In genomic region chr14:94475887-94476286, GRCm38 (mm10) we compare ENCODE assay signal across 20 mouse cellular contexts.
DNase-seq lines count a peak whose midpoint lies in the region; ATAC-seq lines count a peak whose summit lies in the region.
"Had no signal": no experiment of that assay in that cellular context is flagged by ENCODE, and none has a peak within 500 bp of the region (broad histone marks: within the 10 kb centered on the region; RNA-seq: fewer than 3 reads in every experiment).

No protein-coding gene starts in this region.

- no peak overlapping the region for H3K4me2 ChIP-seq in hindbrain, embryonic 15.5 days
- H3K4me2 ChIP-seq in hindbrain, embryonic 14.5 days (replicated peaks): no peak overlapping the region
- no peak overlapping the region for H3K4me2 ChIP-seq in midbrain, embryonic 14.5 days (ENCODE audit: low read length)
- no peak overlapping the region for H3K4me2 ChIP-seq in midbrain, embryonic 13.5 days (replicated peaks)
- H3K4me2 ChIP-seq: embryonic facial prominence, embryonic 13.5 days; forebrain, embryonic 13.5 days; heart, embryonic 12.5 days had no signal

- WGBS in hindbrain, embryonic 15.5 days: 56% methylated on average over 3 of the region's 3 CpGs
- 60% methylated on average over 3 of the region's 3 CpGs for WGBS in hindbrain, embryonic 14.5 days
- WGBS in midbrain, embryonic 14.5 days: 66% methylated on average over 3 of the region's 3 CpGs
- 72% methylated on average over 3 of the region's 3 CpGs for WGBS in midbrain, embryonic 13.5 days

- 0 out of 2 replicates have a peak, but pooled peaks have one; percentile 30 for ATAC-seq in hindbrain, embryonic 15.5 days (ENCODE audit: low FRiP score, low read depth)
- ATAC-seq in hindbrain, embryonic 14.5 days (ENCODE audit: low FRiP score): no peak
- ATAC-seq in midbrain, embryonic 14.5 days (ENCODE audit: low FRiP score, low TSS enrichment): no peak
- no peak for ATAC-seq in midbrain, embryonic 13.5 days
- ATAC-seq: CD4-positive, CD25-positive, alpha-beta regulatory T cell, adult 4 months; forebrain, embryonic 13.5 days; inflammation-experienced regulatory T-cells, adult 6 months had no signal

- no peak overlapping the region for H3K9ac ChIP-seq in hindbrain, embryonic 15.5 days
- H3K9ac ChIP-seq in hindbrain, embryonic 14.5 days: no peak overlapping the region
- H3K9ac ChIP-seq in midbrain, embryonic 14.5 days (replicated peaks; ENCODE audit: low read length): no peak overlapping the region
- no peak overlapping the region for H3K9ac ChIP-seq in midbrain, embryonic 13.5 days (replicated peaks)
- H3K9ac ChIP-seq: embryonic facial prominence, embryonic 13.5 days; forebrain, embryonic 13.5 days; heart, embryonic 12.5 days had no signal

- no peaks in the 10 kb centered on the region for H3K36me3 ChIP-seq in hindbrain, embryonic 15.5 days
- no peaks in the 10 kb centered on the region for H3K36me3 ChIP-seq in hindbrain, embryonic 14.5 days (replicated peaks; ENCODE audit: control insufficient read depth, insufficient read depth)
- H3K36me3 ChIP-seq in midbrain, embryonic 14.5 days (ENCODE audit: control insufficient read depth, insufficient read depth, low read length): no peaks in the 10 kb centered on the region
- H3K36me3 ChIP-seq in midbrain, embryonic 13.5 days: no peaks in the 10 kb centered on the region
- H3K36me3 ChIP-seq: embryonic facial prominence, embryonic 13.5 days; G1E; heart, embryonic 12.5 days had no signal

- no peaks in the 10 kb centered on the region for H3K4me1 ChIP-seq in hindbrain, embryonic 15.5 days (replicated peaks)
- no peaks in the 10 kb centered on the region for H3K4me1 ChIP-seq in hindbrain, embryonic 14.5 days (replicated peaks; ENCODE audit: control insufficient read depth, insufficient read depth, low read length)
- no peaks in the 10 kb centered on the region for H3K4me1 ChIP-seq in midbrain, embryonic 14.5 days (ENCODE audit: control insufficient read depth, insufficient read depth, low read length)
- H3K4me1 ChIP-seq in midbrain, embryonic 13.5 days (replicated peaks): no peaks in the 10 kb centered on the region
- H3K4me1 ChIP-seq: embryonic facial prominence, embryonic 13.5 days; forebrain, embryonic 13.5 days; heart, embryonic 12.5 days had no signal

- no peak overlapping the region for H3K4me3 ChIP-seq in hindbrain, embryonic 15.5 days
- H3K4me3 ChIP-seq in hindbrain, embryonic 14.5 days (replicated peaks; ENCODE audit: low read length): no peak overlapping the region
- no peak overlapping the region for H3K4me3 ChIP-seq in midbrain, embryonic 14.5 days (replicated peaks; ENCODE audit: low read depth, low read length)
- H3K4me3 ChIP-seq in midbrain, embryonic 13.5 days (replicated peaks): no peak overlapping the region
- H3K4me3 ChIP-seq: embryonic facial prominence, embryonic 13.5 days; forebrain, embryonic 13.5 days; gastrocnemius, adult 2 months; heart, embryonic 12.5 days had no signal

- no peaks in the 10 kb centered on the region for H3K9me3 ChIP-seq in hindbrain, embryonic 15.5 days
- no peaks in the 10 kb centered on the region for H3K9me3 ChIP-seq in hindbrain, embryonic 14.5 days (ENCODE audit: control insufficient read depth, low read length)
- H3K9me3 ChIP-seq in midbrain, embryonic 14.5 days (ENCODE audit: control insufficient read depth, low read length): no peaks in the 10 kb centered on the region
- H3K9me3 ChIP-seq in midbrain, embryonic 13.5 days: no peaks in the 10 kb centered on the region
- H3K9me3 ChIP-seq: embryonic facial prominence, embryonic 13.5 days; forebrain, embryonic 13.5 days; heart, embryonic 12.5 days had no signal

- no peaks in the 10 kb centered on the region for H3K27me3 ChIP-seq in hindbrain, embryonic 15.5 days
- H3K27me3 ChIP-seq in hindbrain, embryonic 14.5 days (ENCODE audit: control insufficient read depth, insufficient read depth, low read length): no peaks in the 10 kb centered on the region
- no peaks in the 10 kb centered on the region for H3K27me3 ChIP-seq in midbrain, embryonic 14.5 days (ENCODE audit: control insufficient read depth, insufficient read depth, low read length)
- H3K27me3 ChIP-seq in midbrain, embryonic 13.5 days: no peaks in the 10 kb centered on the region
- H3K27me3 ChIP-seq: embryonic facial prominence, embryonic 13.5 days; forebrain, embryonic 13.5 days; heart, embryonic 12.5 days had no signal

- peak; percentile 88 to 92 for DNase-seq in cerebellum, postnatal 10 days
- DNase-seq in cerebellum, adult 9-11 months: no peak
- no peak for DNase-seq in hindbrain, embryonic 14.5 days (ENCODE audit: low spot score)
- peak; percentile 28 for DNase-seq in midbrain, embryonic 14.5 days
- DNase-seq in retina, postnatal 1 day: peak; percentile 32
- no peak for DNase-seq in urinary bladder, postnatal 25 days (ENCODE audit: low spot score)
- DNase-seq: adrenal gland, postnatal 14 days; B cell, adult 2 months; cerebellum, adult 9-10 months; gastrocnemius, adult 2 months; gastrocnemius, postnatal 25 days; kidney, adult 11 months had no signal

- no peak overlapping the region for H3K27ac ChIP-seq in hindbrain, embryonic 15.5 days (replicated peaks)
- no peak overlapping the region for H3K27ac ChIP-seq in hindbrain, embryonic 14.5 days
- H3K27ac ChIP-seq in midbrain, embryonic 14.5 days (replicated peaks; ENCODE audit: low read depth, low read length): no peak overlapping the region
- no peak overlapping the region for H3K27ac ChIP-seq in midbrain, embryonic 13.5 days
- H3K27ac ChIP-seq: embryonic facial prominence, embryonic 13.5 days; forebrain, embryonic 13.5 days; gastrocnemius, adult 2 months had no signal

Comparison
In these comparisons a context has a peak if more than half of its experiments do, and no peak if none do; other contexts are left out.
1. DNase-seq: peak in cerebellum, postnatal 10 days (2 of 2), midbrain, embryonic 14.5 days (single experiment) and retina, postnatal 1 day (single experiment); none in cerebellum, adult 9-11 months (single experiment), hindbrain, embryonic 14.5 days (single experiment) and urinary bladder, postnatal 25 days (single experiment).